Mouse (Mus musculus): Measurements from ENCODE around the gene Ablim1. TPM values are rescaled to one million over a fixed set of nuclear protein-coding genes. Genes with fewer than 3 reads are reported as not detected.
A peak's percentile ranks its signal among the peaks of the same experiment; 100 is the strongest.

Gene Ablim1
- polyA plus RNA-seq, 1 experiment: 0.01 TPM

DNA sequence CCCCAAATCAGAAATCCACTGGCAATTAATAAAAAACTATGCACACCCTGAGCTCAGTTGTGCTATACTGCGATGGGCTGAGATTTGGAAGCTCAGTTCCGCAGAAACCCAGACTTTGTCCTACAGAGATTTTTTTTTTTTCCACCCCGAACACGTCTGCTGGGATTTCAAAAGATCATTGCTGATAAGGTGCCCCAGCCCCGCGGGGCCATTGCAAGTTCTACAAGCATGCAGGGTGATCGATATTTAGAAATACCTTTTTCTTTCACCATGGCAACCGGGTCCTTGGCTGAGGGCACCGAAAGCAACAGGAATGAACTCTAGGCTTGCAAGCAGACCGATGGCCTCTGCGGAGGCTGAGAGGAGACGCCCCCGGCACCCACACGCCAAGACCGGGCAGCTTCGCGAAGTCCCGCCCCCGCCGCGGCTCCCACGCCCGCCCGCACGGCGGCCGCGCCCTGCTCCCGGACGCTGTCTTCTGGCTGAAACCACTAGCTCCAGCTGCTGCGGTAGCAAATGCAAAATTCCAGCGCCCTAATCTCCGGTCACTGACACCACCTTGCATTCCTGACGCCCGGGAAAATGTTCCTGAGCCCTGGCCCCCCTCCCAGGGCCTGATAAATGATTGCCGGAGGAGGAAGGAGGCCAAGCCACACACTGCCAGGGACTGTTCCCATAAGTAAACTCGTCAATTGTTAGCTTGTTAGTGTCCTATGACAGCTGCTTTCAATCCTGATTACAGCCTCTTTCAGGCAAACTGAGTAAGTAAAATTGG, 117.5 kb downstream of the Ablim1 start:
- H3K36me3 ChIP-seq (ENCODE audit: control insufficient read depth): no peaks in the 10 kb centered on the region
- peaks cover 27% of the 10 kb centered on the region for H3K27me3 ChIP-seq (ENCODE audit: control insufficient read depth)
- H3K4me1 ChIP-seq (ENCODE audit: control insufficient read depth): no peaks in the 10 kb centered on the region
- peak overlapping the region; percentile 29 for H3K4me3 ChIP-seq (replicated peaks)
- no peaks in the 10 kb centered on the region for H3K9me3 ChIP-seq (ENCODE audit: control insufficient read depth, low read length)
- TF ChIP-seq GATA1 (IDR thresholded peaks at IDR 0.05; ENCODE audit: low read length) (no peak), TAL1 (IDR thresholded peaks at IDR 0.05; ENCODE audit: low read length) (no peak)

DNA sequence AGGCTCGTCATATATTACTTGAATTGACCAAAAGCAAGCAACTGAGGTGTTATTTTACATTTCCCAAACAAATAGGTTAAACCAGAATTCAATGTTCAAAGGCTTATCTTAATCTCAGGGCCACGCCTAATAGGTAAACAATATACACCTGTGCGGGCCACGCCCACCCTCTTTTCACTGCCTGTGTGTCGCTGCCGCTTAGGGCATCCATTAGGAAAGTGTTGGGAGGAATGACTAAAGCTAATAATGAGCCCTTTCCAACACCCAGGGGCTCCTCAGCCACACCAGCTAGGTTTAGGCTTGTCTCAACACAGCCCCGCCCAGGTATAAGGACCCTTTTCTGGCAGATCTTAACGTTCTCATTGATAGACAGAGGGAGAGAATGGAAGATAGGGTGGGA, 118.1 kb downstream of the Ablim1 start:
- Histone ChIP-seq H3K4me3 (replicated peaks) (no peak overlapping the region), H3K9me3 (ENCODE audit: control insufficient read depth, low read length) (no peaks in the 10 kb centered on the region), H3K27me3 (ENCODE audit: control insufficient read depth) (peaks cover 27% of the 10 kb centered on the region), H3K4me1 (ENCODE audit: control insufficient read depth) (no peaks in the 10 kb centered on the region), H3K36me3 (ENCODE audit: control insufficient read depth) (no peaks in the 10 kb centered on the region)
- TF ChIP-seq TAL1 (IDR thresholded peaks at IDR 0.05; ENCODE audit: low read length) (no peak), GATA1 (IDR thresholded peaks at IDR 0.05; ENCODE audit: low read length) (no peak)

DNA sequence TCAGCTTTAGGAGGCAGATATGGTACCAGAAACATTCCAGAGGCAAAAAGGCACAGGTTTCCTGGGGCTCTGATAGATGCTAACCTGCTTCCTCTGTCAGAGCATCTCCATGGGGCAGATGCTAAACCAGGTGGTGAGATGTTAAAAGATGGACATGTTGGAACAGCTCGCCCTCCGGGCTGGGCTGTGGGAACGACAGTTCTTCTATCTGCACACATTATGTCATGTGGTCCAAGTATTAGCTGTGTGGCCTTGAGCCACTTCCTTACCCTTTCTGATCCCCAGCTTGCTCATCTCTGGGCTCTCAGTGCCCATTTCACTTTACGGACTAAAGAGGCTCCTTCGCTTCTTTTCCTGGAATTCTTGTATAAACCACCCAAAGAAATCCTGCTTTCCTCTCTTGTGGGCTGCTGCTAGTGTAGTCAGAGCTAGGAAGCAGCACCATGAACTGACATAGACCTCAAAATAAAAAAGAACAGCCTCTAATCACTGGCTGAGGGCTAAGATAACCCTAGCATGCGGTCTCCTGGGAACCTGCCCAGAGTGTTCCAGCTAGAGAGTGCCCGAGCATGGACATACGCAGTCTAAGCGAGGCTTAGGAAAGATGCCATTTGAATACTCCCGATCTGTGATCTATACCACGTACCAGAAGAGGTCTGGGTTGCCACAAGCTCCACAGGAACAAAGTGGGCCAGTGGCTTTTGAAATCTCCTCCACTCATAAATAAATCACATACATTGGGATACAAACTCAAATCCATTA, 119.4 kb downstream of the Ablim1 start:
- peaks cover 27% of the 10 kb centered on the region for H3K27me3 ChIP-seq (ENCODE audit: control insufficient read depth)
- no peaks in the 10 kb centered on the region for H3K9me3 ChIP-seq (ENCODE audit: control insufficient read depth, low read length)
- H3K4me1 ChIP-seq (ENCODE audit: control insufficient read depth): no peaks in the 10 kb centered on the region
- no peaks in the 10 kb centered on the region for H3K36me3 ChIP-seq (ENCODE audit: control insufficient read depth)
- no peak for TF ChIP-seq GATA1 (IDR thresholded peaks at IDR 0.05; ENCODE audit: low read length)
- TF ChIP-seq TAL1 (IDR thresholded peaks at IDR 0.05; ENCODE audit: low read length): no peak
- H3K4me3 ChIP-seq (replicated peaks): no peak overlapping the region

DNA sequence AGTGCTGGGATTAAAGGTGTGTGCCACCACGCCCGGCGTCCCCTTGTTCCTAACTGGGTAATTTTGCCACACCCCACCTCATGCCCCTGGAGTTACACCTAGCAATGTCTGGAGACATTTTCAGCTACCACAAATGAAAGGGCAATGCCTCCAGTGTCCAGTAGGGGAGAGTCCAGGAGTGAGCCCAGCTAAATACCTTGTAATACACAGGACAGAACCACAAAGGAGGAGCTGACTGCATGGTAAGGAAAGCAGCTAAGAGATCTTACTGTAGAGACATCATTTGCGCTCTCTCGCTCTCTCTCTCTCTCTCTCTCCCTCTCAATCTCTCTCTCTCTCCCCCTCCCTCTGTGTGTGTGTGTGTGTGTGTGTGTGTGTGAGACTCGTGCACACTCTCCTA, 120.8 kb downstream of the Ablim1 start:
- Histone ChIP-seq H3K36me3 (ENCODE audit: control insufficient read depth) (no peaks in the 10 kb centered on the region), H3K9me3 (ENCODE audit: control insufficient read depth, low read length) (no peaks in the 10 kb centered on the region), H3K4me1 (ENCODE audit: control insufficient read depth) (no peaks in the 10 kb centered on the region), H3K4me3 (replicated peaks) (no peak overlapping the region), H3K27me3 (ENCODE audit: control insufficient read depth) (peaks cover 27% of the 10 kb centered on the region)
- no peak for TF ChIP-seq TAL1 (IDR thresholded peaks at IDR 0.05; ENCODE audit: low read length)
- no peak for TF ChIP-seq GATA1 (IDR thresholded peaks at IDR 0.05; ENCODE audit: low read length)

DNA sequence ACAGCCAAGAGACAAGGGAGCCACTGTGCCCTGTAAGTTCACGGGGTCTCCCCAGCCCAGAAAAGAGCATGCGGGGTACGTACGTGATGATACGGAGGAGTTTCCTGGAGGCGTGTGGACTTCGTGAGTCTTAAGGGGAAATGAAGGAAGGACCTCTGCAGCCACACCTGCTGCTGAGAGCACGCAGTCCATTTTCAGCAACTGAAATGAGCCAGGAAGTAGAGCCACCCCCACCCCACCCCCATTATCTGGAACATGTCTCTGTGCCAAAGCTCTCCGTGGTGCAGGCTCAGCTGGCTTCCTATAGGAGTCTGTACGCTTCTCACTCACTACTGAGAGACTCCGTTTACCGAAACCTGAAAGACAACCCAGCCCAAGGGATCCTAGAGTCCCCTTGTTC, 121.3 kb downstream of the Ablim1 start:
- H3K9me3 ChIP-seq (ENCODE audit: control insufficient read depth, low read length): no peaks in the 10 kb centered on the region
- no peaks in the 10 kb centered on the region for H3K36me3 ChIP-seq (ENCODE audit: control insufficient read depth)
- H3K4me3 ChIP-seq (replicated peaks): no peak overlapping the region
- peaks cover 23% of the 10 kb centered on the region for H3K27me3 ChIP-seq (ENCODE audit: control insufficient read depth)
- no peaks in the 10 kb centered on the region for H3K4me1 ChIP-seq (ENCODE audit: control insufficient read depth)
- TF ChIP-seq TAL1 (IDR thresholded peaks at IDR 0.05; ENCODE audit: low read length) (no peak), GATA1 (IDR thresholded peaks at IDR 0.05; ENCODE audit: low read length) (no peak)

DNA sequence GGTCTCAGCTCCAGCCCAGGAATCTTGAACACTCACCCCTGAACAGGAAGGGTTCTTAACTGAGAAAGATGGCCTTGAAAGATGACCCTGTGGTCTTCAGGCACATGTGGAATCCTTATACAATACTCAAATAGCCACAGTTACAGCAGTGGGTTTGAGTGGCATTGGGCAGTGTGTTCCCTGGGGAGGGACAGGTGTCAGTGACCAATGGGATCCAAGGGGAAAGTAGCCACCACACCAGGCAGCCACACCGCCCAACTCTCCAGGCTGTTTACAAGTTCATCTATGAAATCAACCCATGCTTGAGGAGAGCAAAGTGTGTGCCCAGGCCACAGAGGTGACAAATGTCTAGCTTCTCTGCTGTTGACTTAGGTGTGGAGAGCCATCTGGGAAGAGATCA, 123.6 kb downstream of the Ablim1 start:
- Histone ChIP-seq H3K4me1 (ENCODE audit: control insufficient read depth) (no peaks in the 10 kb centered on the region), H3K4me3 (replicated peaks) (no peak overlapping the region), H3K36me3 (ENCODE audit: control insufficient read depth) (no peaks in the 10 kb centered on the region), H3K9me3 (ENCODE audit: control insufficient read depth, low read length) (no peaks in the 10 kb centered on the region), H3K27me3 (ENCODE audit: control insufficient read depth) (peaks cover 2% of the 10 kb centered on the region; the same call in 1 of the 2 replicates)
- TF ChIP-seq TAL1 (IDR thresholded peaks at IDR 0.05; ENCODE audit: low read length): no peak

DNA sequence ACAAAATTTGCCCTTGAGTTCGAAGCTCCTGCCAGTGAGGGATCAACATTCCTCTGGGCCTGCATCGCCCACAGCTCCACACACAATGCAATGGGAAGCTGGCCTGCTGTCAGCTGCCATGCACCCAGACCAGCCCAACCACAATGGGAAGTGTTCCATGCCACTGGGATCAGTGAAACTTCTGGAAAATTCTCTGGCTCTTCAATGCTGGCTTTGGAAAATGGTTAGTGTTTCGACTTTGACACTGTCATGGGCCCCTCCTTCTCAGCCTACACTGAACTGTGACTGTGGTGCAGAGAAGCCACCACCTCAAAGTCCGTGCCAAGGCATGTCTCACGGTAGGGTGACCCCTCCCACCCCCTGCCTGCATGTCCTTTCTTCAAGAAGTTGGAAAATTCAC, 125.3 kb downstream of the Ablim1 start:
- Histone ChIP-seq H3K36me3 (ENCODE audit: control insufficient read depth) (no peaks in the 10 kb centered on the region), H3K27me3 (ENCODE audit: control insufficient read depth) (no peaks in the 10 kb centered on the region), H3K9me3 (ENCODE audit: control insufficient read depth, low read length) (no peaks in the 10 kb centered on the region), H3K4me3 (replicated peaks) (no peak overlapping the region), H3K4me1 (ENCODE audit: control insufficient read depth) (no peaks in the 10 kb centered on the region)
- TF ChIP-seq GATA1 (IDR thresholded peaks at IDR 0.05; ENCODE audit: low read length) (no peak), TAL1 (IDR thresholded peaks at IDR 0.05; ENCODE audit: low read length) (no peak)

DNA sequence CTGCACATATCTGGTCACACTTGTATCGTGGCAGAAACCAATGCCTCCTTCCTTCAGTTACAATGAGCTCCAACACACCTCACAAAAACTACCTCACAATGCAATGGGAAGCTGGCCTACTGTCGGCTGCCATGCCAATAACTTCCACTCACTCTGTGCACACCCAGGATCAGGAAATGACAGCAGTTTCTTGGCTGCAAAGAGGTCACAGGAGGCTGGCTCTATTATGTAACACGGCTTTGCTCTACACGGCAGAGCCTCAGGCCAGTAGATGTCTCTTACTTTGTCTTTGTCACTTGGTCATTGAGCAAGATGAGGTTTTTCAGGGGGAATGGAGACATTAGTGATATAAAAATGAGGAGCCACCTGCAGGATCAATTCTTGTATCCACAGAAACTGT, 126.2 kb downstream of the Ablim1 start:
- Histone ChIP-seq H3K27me3 (ENCODE audit: control insufficient read depth) (no peaks in the 10 kb centered on the region), H3K4me1 (ENCODE audit: control insufficient read depth) (no peaks in the 10 kb centered on the region), H3K9me3 (ENCODE audit: control insufficient read depth, low read length) (no peaks in the 10 kb centered on the region), H3K36me3 (ENCODE audit: control insufficient read depth) (no peaks in the 10 kb centered on the region), H3K4me3 (replicated peaks) (no peak overlapping the region)
- TF ChIP-seq GATA1 (IDR thresholded peaks at IDR 0.05; ENCODE audit: low read length) (no peak), TAL1 (IDR thresholded peaks at IDR 0.05; ENCODE audit: low read length) (no peak)

DNA sequence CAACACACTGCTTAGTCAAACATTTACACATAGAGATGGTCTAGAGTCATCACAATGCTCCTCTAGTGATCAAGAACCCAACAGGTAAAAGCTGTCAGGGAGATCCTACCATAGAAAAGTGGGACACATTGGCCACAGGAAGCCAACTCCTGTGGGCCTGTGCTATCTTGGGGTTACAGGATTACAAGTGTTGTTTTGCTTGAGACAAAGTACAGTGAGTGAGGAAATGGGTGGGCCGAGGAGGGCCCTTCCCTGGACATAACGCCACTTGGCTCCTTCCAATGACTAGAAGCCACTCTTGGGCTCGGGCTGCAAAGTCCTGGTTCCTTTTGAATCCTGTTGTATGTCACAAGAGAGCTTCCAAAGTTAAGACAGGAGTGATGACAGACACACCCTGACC, 129.7 kb downstream of the Ablim1 start:
- H3K27me3 ChIP-seq (ENCODE audit: control insufficient read depth): no peaks in the 10 kb centered on the region
- no peaks in the 10 kb centered on the region for H3K9me3 ChIP-seq (ENCODE audit: control insufficient read depth, low read length)
- no peak for TF ChIP-seq GATA1 (IDR thresholded peaks at IDR 0.05; ENCODE audit: low read length)
- TF ChIP-seq TAL1 (IDR thresholded peaks at IDR 0.05; ENCODE audit: low read length): no peak
- H3K36me3 ChIP-seq (ENCODE audit: control insufficient read depth): no peaks in the 10 kb centered on the region
- H3K4me1 ChIP-seq (ENCODE audit: control insufficient read depth): no peaks in the 10 kb centered on the region
- H3K4me3 ChIP-seq (replicated peaks): no peak overlapping the region
